ENCODE assay signal across 11 mouse cellular contexts in the genomic region with DNA sequence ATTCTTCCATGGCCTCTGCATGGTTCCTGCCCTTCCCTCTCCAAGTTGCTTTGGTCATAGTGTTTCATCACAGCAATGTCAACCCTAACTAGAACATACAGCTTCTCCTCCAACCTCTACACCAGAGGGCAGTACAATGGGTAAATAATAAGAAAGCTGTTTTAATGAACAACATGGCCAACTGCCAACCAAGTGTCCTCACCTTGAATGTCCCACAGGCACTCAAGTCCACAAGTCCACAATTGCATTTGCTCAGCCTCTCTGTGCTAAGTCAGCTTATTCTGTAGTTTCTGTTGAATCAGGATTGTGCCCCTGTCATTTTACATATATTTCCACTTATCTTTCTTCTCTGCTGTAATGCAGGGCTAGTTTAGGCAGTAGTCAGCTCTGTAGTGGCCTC.
"Had no signal": no experiment of that assay in that cellular context is flagged by ENCODE, and none has a peak within 500 bp of the region (broad histone marks: within the 10 kb centered on the region; RNA-seq: fewer than 3 reads in every experiment).

No protein-coding gene starts in this region.

- H3K27ac ChIP-seq: limb, embryonic 13.5 days; midbrain, embryonic 12.5 days; stomach, postnatal 0 days had no signal

- H3K9ac ChIP-seq: limb, embryonic 13.5 days; lung, embryonic 14.5 days; midbrain, embryonic 12.5 days had no signal

- ATAC-seq: intestine, postnatal 0 days; midbrain, embryonic 16.5 days had no signal

- H3K4me3 ChIP-seq: limb, embryonic 13.5 days; midbrain, embryonic 12.5 days had no signal

- H3K4me2 ChIP-seq: limb, embryonic 13.5 days; liver, embryonic 11.5 days; lung, embryonic 14.5 days; midbrain, embryonic 12.5 days had no signal

- H3K4me1 ChIP-seq: limb, embryonic 13.5 days had no signal

- H3K27me3 ChIP-seq: limb, embryonic 13.5 days; midbrain, embryonic 12.5 days had no signal

- DNase-seq: left cerebral cortex, postnatal 4 days; lung, embryonic 14.5 days; lung, postnatal 10 days; lung, postnatal 4 days; thymus, postnatal 4 days had no signal

- H3K36me3 ChIP-seq: limb, embryonic 13.5 days; midbrain, embryonic 12.5 days had no signal

- H3K9me3 ChIP-seq: limb, embryonic 13.5 days; midbrain, embryonic 12.5 days had no signal
